Mouse (Mus musculus) limb, embryonic 11.5 days (tissue): ENCODE measurements around the gene Hormad1. TPM values are rescaled to one million over a fixed set of nuclear protein-coding genes. Genes with fewer than 3 reads are reported as not detected.
"Not testable (repeated sequence)": the region's sequence is repeated elsewhere in the genome, so short reads cannot be mapped to it uniquely, and the experiment has no call there.

Experiments used
- ATAC-seq: fragments of 200-750 bp; cut with Nextera tagmentation; 2 replicates; pipeline ENCODE4 v1.8.0; 2017; ENCODE audit warnings: low read depth; ENCODE audit not compliant: insufficient number of reproducible peaks, low FRiP score, low TSS enrichment
- DNase-seq: peaks from one replicate; pipeline ENCODE4 v3.0.0-alpha.2; 2015; ENCODE audit warnings: low spot score
- H3K27ac ChIP-seq: fragments of 300-500 bp; sonication (generic); replicated peaks from 2 replicates; pipeline ENCODE4 v1.5.1; 2014; ENCODE audit warnings: low read depth, mild to moderate bottlenecking, low read length
- H3K27me3 ChIP-seq: fragments of 300-500 bp; sonication (generic); 2 replicates; pipeline ENCODE4 v1.6.1; 2014; ENCODE audit warnings: mild to moderate bottlenecking, low read length, mixed read lengths; ENCODE audit not compliant: control insufficient read depth, insufficient read depth
- H3K36me3 ChIP-seq: fragments of 300-500 bp; sonication (generic); 2 replicates; pipeline ENCODE4 v1.6.1; 2014; ENCODE audit warnings: mild to moderate bottlenecking, low read length, moderate library complexity, mixed read lengths; ENCODE audit not compliant: control insufficient read depth, insufficient read depth
- H3K4me1 ChIP-seq: fragments of 300-500 bp; sonication (generic); 2 replicates; pipeline ENCODE4 v1.6.1; 2014; ENCODE audit warnings: low read length, mixed read lengths; ENCODE audit not compliant: control insufficient read depth, insufficient read depth
- H3K4me2 ChIP-seq: fragments of 300-500 bp; sonication (generic); 2 replicates; pipeline ENCODE4 v1.6.1; 2014; ENCODE audit warnings: low read depth, mild to moderate bottlenecking, moderate library complexity; ENCODE audit not compliant: severe bottlenecking
- H3K4me3 ChIP-seq: fragments of 300-500 bp; sonication (generic); 2 replicates; pipeline ENCODE4 v1.5.1; 2014; ENCODE audit warnings: low read depth, low read length
- H3K9ac ChIP-seq: fragments of 300-500 bp; sonication (generic); 2 replicates; pipeline ENCODE4 v1.6.1; 2014; ENCODE audit warnings: mild to moderate bottlenecking, low read length
- H3K9me3 ChIP-seq: fragments of 300-500 bp; sonication (generic); 2 replicates; pipeline ENCODE4 v1.6.1; 2016; ENCODE audit warnings: low read length; ENCODE audit not compliant: control insufficient read depth
- WGBS: fragments of 180-500 bp; shearing (Covaris S2); extraction: QIAGEN DNeasy Blood & Tissue Kit; methylation state at CpG from one replicate; pipeline ENCODE4 v1.1.7; 2014; 5-methylcytosine and 5-hydroxymethylcytosine counted together
- polyA plus RNA-seq: library from polyadenylated mRNA; unstranded; fragments of >200 nt; fragmentation: Nextera tagmentation; extraction: Ambion mirVana; gene quantifications from 2 replicates; pipeline ENCODE4 v1.2.1, GENCODE M21; 2014

Gene Hormad1
- polyA plus RNA-seq, 1 experiment from 2014 or later, result not detected

GRCm38 (mm10) chr3:95541186-95541585, 18.3 kb upstream of the Hormad1 start:
- not testable (repeated sequence) for DNase-seq, H3K9me3 ChIP-seq, H3K4me3 ChIP-seq, ATAC-seq, H3K27me3 ChIP-seq, H3K36me3 ChIP-seq, H3K9ac ChIP-seq, H3K4me2 ChIP-seq, H3K4me1 ChIP-seq, H3K27ac ChIP-seq
- 83% methylated on average over 2 of the region's 2 CpGs for WGBS

GRCm38 (mm10) chr3:95542171-95542570, 17.3 kb upstream of the Hormad1 start:
- H3K9me3 ChIP-seq, result no peaks in the 10 kb centered on the region
- ATAC-seq (no peak), DNase-seq (no peak)
- no peak overlapping the region for H3K27ac ChIP-seq
- H3K4me2 ChIP-seq, result no peak overlapping the region
- no peaks in the 10 kb centered on the region for H3K4me1 ChIP-seq
- no peaks in the 10 kb centered on the region for H3K27me3 ChIP-seq
- H3K36me3 ChIP-seq, result no peaks in the 10 kb centered on the region
- H3K4me3 ChIP-seq, result no peak overlapping the region
- no peak overlapping the region for H3K9ac ChIP-seq

GRCm38 (mm10) chr3:95542981-95543380, 16.5 kb upstream of the Hormad1 start:
- Histone ChIP-seq H3K4me3 (no peak overlapping the region), H3K27me3 (no peaks in the 10 kb centered on the region), H3K4me2 (no peak overlapping the region), H3K36me3 (no peaks in the 10 kb centered on the region), H3K4me1 (no peaks in the 10 kb centered on the region), H3K9me3 (no peaks in the 10 kb centered on the region), H3K9ac (no peak overlapping the region), H3K27ac (no peak overlapping the region)
- 73% methylated on average over 7 of the region's 7 CpGs for WGBS
- ATAC-seq (no peak), DNase-seq (no peak)

- no peak overlapping the region for H3K27ac ChIP-seq
- no peaks in the 10 kb centered on the region for H3K4me1 ChIP-seq
- H3K9me3 ChIP-seq, result no peaks in the 10 kb centered on the region
- no peak overlapping the region for H3K9ac ChIP-seq
- H3K4me3 ChIP-seq, result no peak overlapping the region
- 70% methylated on average over 1 of the region's 1 CpGs for WGBS
- H3K36me3 ChIP-seq, result no peaks in the 10 kb centered on the region
- no peak overlapping the region for H3K4me2 ChIP-seq
- no peak for ATAC-seq
- H3K27me3 ChIP-seq, result no peaks in the 10 kb centered on the region
- DNase-seq, result no peak
Measured at GRCm38 (mm10) chr3:95550176-95550575, 9.3 kb upstream of the Hormad1 start.

GRCm38 (mm10) chr3:95553986-95554385, 5.5 kb upstream of the Hormad1 start:
- WGBS, result 58% methylated on average over 3 of the region's 3 CpGs
- ATAC-seq, result no peak
- no peak overlapping the region for H3K27ac ChIP-seq
- no peaks in the 10 kb centered on the region for H3K36me3 ChIP-seq
- H3K9ac ChIP-seq, result no peak overlapping the region
- peak; percentile 11 for DNase-seq
- H3K4me1 ChIP-seq, result no peaks in the 10 kb centered on the region
- no peaks in the 10 kb centered on the region for H3K27me3 ChIP-seq
- H3K4me2 ChIP-seq, result no peak overlapping the region
- no peaks in the 10 kb centered on the region for H3K9me3 ChIP-seq
- H3K4me3 ChIP-seq, result no peak overlapping the region

DNA sequence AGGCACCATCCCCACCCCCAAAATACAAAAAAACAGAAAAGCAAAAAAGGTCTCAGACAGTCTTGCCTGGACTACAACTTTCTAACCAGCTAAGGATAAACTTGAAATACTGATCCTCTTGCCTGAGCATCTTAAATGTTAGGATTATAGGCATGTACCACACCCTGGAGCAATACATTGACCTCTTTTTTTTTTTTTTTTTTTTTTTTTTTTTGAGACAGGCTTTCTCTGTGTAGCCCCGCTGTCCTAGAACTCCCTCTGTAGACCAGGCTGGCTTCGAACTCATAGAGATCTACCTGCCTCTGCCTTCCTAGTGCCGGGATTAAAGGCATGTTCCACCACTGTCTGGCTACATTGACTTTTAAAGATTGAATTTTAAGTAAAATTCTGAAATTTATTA, 1.3 kb downstream of the Hormad1 start:
- ATAC-seq, result no peak
- H3K4me3 ChIP-seq, result no peak overlapping the region
- H3K36me3 ChIP-seq, result no peaks in the 10 kb centered on the region
- no peak overlapping the region for H3K27ac ChIP-seq
- H3K9ac ChIP-seq, result no peak overlapping the region
- 97% methylated on average over 3 of the region's 3 CpGs for WGBS
- H3K27me3 ChIP-seq, result no peaks in the 10 kb centered on the region
- H3K4me1 ChIP-seq, result no peaks in the 10 kb centered on the region
- no peak overlapping the region for H3K4me2 ChIP-seq
- DNase-seq, result no peak
- no peaks in the 10 kb centered on the region for H3K9me3 ChIP-seq

GRCm38 (mm10) chr3:95561826-95562225, 2.3 kb downstream of the Hormad1 start:
- no peak for ATAC-seq
- Histone ChIP-seq H3K4me2 (no peak overlapping the region), H3K4me1 (no peaks in the 10 kb centered on the region), H3K9me3 (no peaks in the 10 kb centered on the region), H3K27ac (no peak overlapping the region), H3K36me3 (no peaks in the 10 kb centered on the region), H3K27me3 (no peaks in the 10 kb centered on the region), H3K4me3 (no peak overlapping the region), H3K9ac (no peak overlapping the region)
- DNase-seq, result no peak
- WGBS, result 84% methylated on average over 2 of the region's 2 CpGs

- 94% methylated on average over 3 of the region's 3 CpGs for WGBS
- no peak for ATAC-seq
- no peak overlapping the region for H3K27ac ChIP-seq
- no peaks in the 10 kb centered on the region for H3K4me1 ChIP-seq
- no peaks in the 10 kb centered on the region for H3K27me3 ChIP-seq
- no peak overlapping the region for H3K9ac ChIP-seq
- no peak overlapping the region for H3K4me2 ChIP-seq
- H3K36me3 ChIP-seq, result no peaks in the 10 kb centered on the region
- H3K9me3 ChIP-seq, result no peaks in the 10 kb centered on the region
- H3K4me3 ChIP-seq, result no peak overlapping the region
- no peak for DNase-seq
Measured at GRCm38 (mm10) chr3:95569585-95569984, 10.1 kb downstream of the Hormad1 start.
